Mouse (Mus musculus) small intestine, adult 2 months (tissue): Measurements from ENCODE around the gene Nkx1-2.

Experiments
- CTCF ChIP-seq: fragments of 200-500 bp; IDR thresholded peaks from 2 replicates; pipeline ENCODE4 v1.5.1; 2012; ENCODE audit warnings: low read depth, mild to moderate bottlenecking, control low read depth, inconsistent platforms, low read length, moderate library complexity, mixed read lengths; ENCODE audit not compliant: insufficient replicate concordance, insufficient read length; ENCODE audit errors: extremely low read depth
- POLR2A ChIP-seq: fragments of 200-500 bp; IDR thresholded peaks from 2 replicates; pipeline ENCODE4 v1.6.1; 2012; ENCODE audit warnings: low read depth, mild to moderate bottlenecking, control low read depth, inconsistent platforms, low read length, moderate library complexity

- no peak for TF ChIP-seq CTCF
- no peak for TF ChIP-seq POLR2A
Measured at GRCm38 (mm10) chr7:132631313-132631712, 31.9 kb upstream of the Nkx1-2 start.
